In the genomic region with DNA sequence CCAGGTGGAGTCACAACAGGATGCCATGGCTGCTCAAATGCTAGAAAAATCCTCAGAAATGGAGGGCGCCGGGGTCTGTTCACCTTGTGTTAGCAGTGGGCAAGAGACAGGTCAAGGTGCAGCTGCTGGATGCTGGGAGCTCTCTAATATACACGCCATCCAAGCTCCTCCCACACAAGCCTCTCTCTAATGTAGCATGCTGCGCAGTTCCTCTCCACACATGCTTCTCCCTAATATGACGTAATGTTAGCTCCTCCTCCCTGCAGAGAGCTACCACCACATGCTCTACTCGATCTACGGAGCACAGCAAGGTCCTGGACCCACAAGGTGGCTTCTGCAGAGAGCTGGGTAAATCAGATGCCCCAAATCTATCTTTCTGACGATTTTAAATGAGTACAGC, we compare ENCODE assay signal across 8 mouse cellular contexts. TPM values are rescaled to one million over a fixed set of nuclear protein-coding genes. Genes with fewer than 3 reads are reported as not detected.
DNase-seq lines count a peak whose midpoint lies in the region; ATAC-seq and TF ChIP-seq lines count a peak whose summit lies in the region.

No protein-coding gene starts in this region.

- H3K79me2 ChIP-seq in macrophage (ENCODE audit: inconsistent target), result no peaks in the 10 kb centered on the region

- 59% methylated on average over 8 of the region's 8 CpGs for WGBS in intestine, embryonic 14.5 days
- WGBS in intestine, postnatal 0 days, result 52% methylated on average over 8 of the region's 8 CpGs
- WGBS in macrophage (ENCODE audit: missing documents), result 17% methylated on average over 8 of the region's 8 CpGs

- no peak overlapping the region for H3K27ac ChIP-seq in intestine, embryonic 14.5 days (ENCODE audit: low read depth)
- H3K27ac ChIP-seq in intestine, postnatal 0 days (ENCODE audit: low read depth, low read length), result no peak overlapping the region
- H3K27ac ChIP-seq in macrophage, result peak overlapping the region; percentile 17

- H3K4me1 ChIP-seq in intestine, embryonic 14.5 days (replicated peaks; ENCODE audit: control insufficient read depth, insufficient read depth, low read length), result no peaks in the 10 kb centered on the region
- H3K4me1 ChIP-seq in intestine, postnatal 0 days (replicated peaks; ENCODE audit: control insufficient read depth, insufficient read depth, low read length), result no peaks in the 10 kb centered on the region

- no peak overlapping the region for H3K9ac ChIP-seq in intestine, embryonic 14.5 days (ENCODE audit: low read length)
- no peak overlapping the region for H3K9ac ChIP-seq in intestine, postnatal 0 days (ENCODE audit: low read depth, low read length)

- no peak for TF ChIP-seq CTCF in intestine, postnatal 0 days (IDR thresholded peaks at IDR 0.05; ENCODE audit: low read depth)

- H3K4me2 ChIP-seq in intestine, embryonic 14.5 days (ENCODE audit: low read length), result no peak overlapping the region; the same call in 1 of the 2 replicates
- H3K4me2 ChIP-seq in intestine, postnatal 0 days (replicated peaks; ENCODE audit: low read depth), result no peak overlapping the region

- no peak overlapping the region for H3K4me3 ChIP-seq in intestine, embryonic 14.5 days (ENCODE audit: low read depth, low read length)
- H3K4me3 ChIP-seq in intestine, postnatal 0 days (ENCODE audit: low read depth, low read length), result no peak overlapping the region
- H3K4me3 ChIP-seq in macrophage (ENCODE audit: inconsistent target), result no peak overlapping the region

- no peaks in the 10 kb centered on the region for H3K9me3 ChIP-seq in intestine, embryonic 14.5 days (ENCODE audit: control insufficient read depth, low read length)
- no peaks in the 10 kb centered on the region for H3K9me3 ChIP-seq in intestine, postnatal 0 days (ENCODE audit: control insufficient read depth)

- ATAC-seq in intestine, embryonic 14.5 days (replicated peaks; ENCODE audit: low FRiP score, low TSS enrichment, low read depth), result 0 out of 2 replicates have a peak, but pooled peaks have one; percentile 50
- no peak for ATAC-seq in intestine, postnatal 0 days
- peak; percentile 93 for ATAC-seq in common myeloid progenitor, adult 5-6 weeks (replicated peaks; ENCODE audit: low read depth, poor library complexity, severe bottlenecking)

- no peaks in the 10 kb centered on the region for H3K27me3 ChIP-seq in intestine, embryonic 14.5 days (replicated peaks; ENCODE audit: control insufficient read depth, insufficient read depth, low read length)
- no peaks in the 10 kb centered on the region for H3K27me3 ChIP-seq in intestine, postnatal 0 days (replicated peaks; ENCODE audit: control insufficient read depth, insufficient read depth, low read length)

- no peaks in the 10 kb centered on the region for H3K36me3 ChIP-seq in intestine, embryonic 14.5 days (ENCODE audit: control insufficient read depth, insufficient read depth, low read length)
- no peaks in the 10 kb centered on the region for H3K36me3 ChIP-seq in intestine, postnatal 0 days (ENCODE audit: control insufficient read depth, insufficient read depth)
- no peaks in the 10 kb centered on the region for H3K36me3 ChIP-seq in macrophage (ENCODE audit: inconsistent target)

- no peak for DNase-seq in intestine, embryonic 14.5 days (ENCODE audit: low spot score)
- DNase-seq in MEL-GATA-1-ER (ENCODE audit: extremely low read depth, low read depth), result peak; percentile 44
- no peak for DNase-seq in heart, postnatal 4 days
- no peak for DNase-seq in c-Kit-positive CD71-positive TER-119-positive erythroid progenitor cells, embryonic 14.5 days (ENCODE audit: low spot score)
- DNase-seq in kidney, postnatal 25 days, result no peak

RNA-seq across cellular contexts. Expression of a gene that starts 50.8 kb away (rescaled TPM):
- polyA plus RNA-seq in intestine, embryonic 14.5 days (2014; fragmentation: Nextera tagmentation; extraction: Ambion mirVana), result 0.36 and 0.49 TPM in 2 replicates
- 0.13 and 0.31 TPM in 2 replicates for polyA plus RNA-seq in intestine, postnatal 0 days (2015; fragmentation: Nextera tagmentation; extraction: Ambion mirVana)
- total RNA-seq in common myeloid progenitor, adult 5-6 weeks (2017), result 0.23 TPM in 1 of 2 replicates, not detected in the other
- total RNA-seq in macrophage (2018; cell fraction: chromatin; rRNA removed), result 1 to 10 TPM in 2 of 26 experiments, under 1 TPM in 4, not detected in 20; 0.21 to 1.2 (median 0.73) TPM
- under 1 TPM in 20 of 26 experiments, not detected in 6; 0.07 to 0.68 (median 0.23) TPM for total RNA-seq in macrophage (2018; cell fraction: cytosol; rRNA removed)
- under 1 TPM in 5 of 26 experiments, not detected in 21; 0.28 to 0.92 (median 0.40) TPM for total RNA-seq in macrophage (2018; cell fraction: nucleus; rRNA removed)
- polyA plus RNA-seq in macrophage (2018), result 0.33 to 0.56 TPM in 2 of 3 replicates, not detected in the other
- under 1 TPM in 1 of 2 experiments, not detected in 1; 0.23 TPM for total RNA-seq in heart, postnatal 4 days (2021)
